Mouse (Mus musculus) ES-CJ7 (cell line): ENCODE measurements around the gene Rfx5.
"Not testable (repeated sequence)": the region's sequence is repeated elsewhere in the genome, so short reads cannot be mapped to it uniquely, and the experiment has no call there.

Experiments used
- DNase-seq: peaks from one replicate; pipeline ENCODE4 v3.0.0; 2011; ENCODE audit warnings: low read depth, low spot score

Gene Rfx5

DNA sequence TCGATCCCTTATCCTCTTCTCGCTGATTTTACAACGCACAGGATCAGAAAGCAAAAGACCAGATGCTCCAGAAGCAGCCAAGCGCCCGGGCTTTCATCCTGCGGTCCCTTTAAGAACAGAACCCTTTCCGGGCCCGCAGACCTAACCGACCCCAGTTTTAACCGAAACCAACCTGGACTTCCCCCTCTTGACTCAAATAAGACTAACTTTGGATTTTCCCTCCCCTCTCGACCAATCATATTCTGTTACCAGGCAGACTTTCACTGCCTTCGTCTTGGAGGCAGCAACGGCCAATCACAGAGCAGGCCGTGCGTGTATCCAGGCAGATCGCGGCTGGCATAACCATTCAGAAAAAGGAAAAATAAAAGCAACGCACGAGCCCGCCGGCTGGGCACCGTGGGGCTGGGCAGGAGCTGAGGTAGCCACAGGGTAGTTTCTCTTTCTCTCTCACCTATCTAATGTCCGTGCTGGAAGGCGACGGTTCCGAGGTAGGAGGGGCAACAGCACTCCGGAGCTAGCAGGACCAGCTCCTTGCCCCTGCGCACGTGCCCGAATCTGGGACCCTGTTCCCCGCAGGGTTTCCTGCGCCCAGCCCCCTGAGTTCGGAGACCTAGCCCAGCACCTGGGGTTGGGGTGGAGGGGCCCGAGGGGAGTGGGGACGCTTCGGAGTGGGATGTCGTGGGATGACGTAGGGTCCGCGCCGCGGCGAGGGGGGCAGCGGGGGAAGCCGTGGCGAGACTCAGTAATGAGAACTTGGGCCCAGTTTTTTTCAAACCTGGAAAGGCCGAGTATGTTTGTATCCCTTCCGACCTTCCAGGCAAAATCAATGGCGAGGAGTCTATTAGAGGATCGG lies at the start of gene Rfx5:
TSS of gene Rfx5 (plus strand) at position 312 of the 853 bp plus-strand sequence.
- DNase-seq, result peak; percentile 98

DNA sequence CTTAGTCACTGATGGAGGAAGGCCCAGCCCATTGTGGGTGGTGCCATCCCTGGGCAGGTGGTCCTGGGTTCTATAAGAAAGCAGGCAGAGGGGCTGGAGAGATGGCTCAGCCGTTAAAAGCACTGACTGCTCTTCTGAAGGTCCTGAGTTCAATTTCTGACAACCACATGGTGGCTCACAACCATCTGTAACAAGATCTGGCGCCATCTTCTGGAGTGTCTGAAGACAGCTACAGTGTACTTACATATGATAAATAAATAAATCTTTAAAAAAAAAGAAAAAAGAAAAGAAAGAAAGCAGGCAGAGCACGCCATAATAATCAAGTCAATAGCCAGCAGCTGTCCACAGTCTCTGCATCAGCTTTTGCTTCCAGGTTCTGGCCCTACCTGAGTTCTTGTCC lies 49.1 kb upstream of the Rfx5 start:
- DNase-seq, result not testable (repeated sequence)

DNA sequence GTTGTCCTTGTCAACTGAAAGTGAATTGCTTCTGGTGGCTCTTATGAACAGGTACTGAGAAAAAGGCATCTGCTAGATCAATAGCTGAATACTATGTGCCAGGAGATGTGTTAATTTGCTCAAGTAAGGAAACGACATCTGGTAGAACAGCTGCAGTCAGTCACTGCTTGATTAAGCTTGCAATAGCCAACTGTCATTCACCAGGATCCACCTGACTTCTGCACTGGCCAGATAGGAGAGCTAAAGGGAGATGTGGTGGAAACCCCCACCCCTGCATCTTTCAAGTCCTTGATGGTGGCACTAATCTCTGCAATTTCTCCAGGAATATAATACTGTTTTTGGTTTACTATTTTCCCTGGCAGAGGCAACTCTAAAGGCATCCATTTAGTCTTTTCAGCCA lies 47.4 kb upstream of the Rfx5 start:
- DNase-seq, result no peak

DNA sequence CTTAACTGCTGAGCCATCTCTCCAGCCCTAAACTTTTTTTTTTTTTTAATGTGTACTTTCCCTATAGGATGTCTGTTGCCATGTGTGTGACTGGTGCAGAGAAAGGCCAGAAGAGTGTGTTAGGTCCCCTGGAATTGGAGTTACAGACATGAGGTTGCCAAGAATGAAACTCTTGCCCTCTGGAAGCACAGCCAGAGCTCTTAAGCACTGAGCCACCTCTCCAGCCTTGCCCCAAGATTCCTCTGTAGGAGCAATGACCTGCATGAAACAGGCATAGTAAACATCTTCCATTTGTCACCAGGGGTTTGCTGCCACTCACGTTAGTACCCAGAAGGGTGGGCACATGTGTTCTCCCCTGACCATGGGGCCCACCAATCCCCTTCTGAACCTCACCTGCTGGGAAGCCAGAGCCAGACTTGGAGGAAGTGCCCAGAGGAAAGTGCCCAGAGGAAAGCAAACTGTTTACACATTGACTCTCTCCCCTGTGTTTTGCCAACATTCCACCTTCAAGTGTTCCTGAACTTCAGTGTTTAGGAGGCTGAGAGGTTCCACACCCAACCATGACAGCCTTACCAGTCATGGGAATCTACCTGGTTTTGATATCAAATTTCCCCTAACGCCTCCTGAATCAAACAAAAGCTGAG lies 42.7 kb upstream of the Rfx5 start:
- DNase-seq, result no peak

DNA sequence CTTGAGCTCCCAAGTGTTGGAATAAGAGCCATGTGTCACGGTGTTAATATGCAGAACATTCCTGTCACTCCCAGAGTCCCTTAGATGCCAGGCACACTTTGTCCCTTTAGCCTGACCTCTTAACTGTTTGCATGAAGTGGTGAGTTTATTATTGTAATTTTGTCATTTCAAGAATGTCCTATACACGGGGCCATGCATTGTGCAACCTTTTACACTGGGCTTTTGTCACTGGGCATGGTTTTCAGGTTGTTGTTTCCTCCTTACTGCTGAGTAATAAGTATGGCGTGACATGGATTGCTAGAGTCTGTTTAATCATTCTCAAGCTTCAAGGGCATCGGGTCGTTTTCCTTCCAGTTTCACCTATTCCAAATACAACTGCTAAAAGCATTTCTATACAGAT lies 40.1 kb upstream of the Rfx5 start:
- no peak for DNase-seq

- DNase-seq, result no peak
These were observed 37.8 kb upstream of the Rfx5 start for GRCm38 (mm10) chr3:94915903-94916741.

- peak; percentile 41 for DNase-seq
These were observed 36.0 kb upstream of the Rfx5 start for GRCm38 (mm10) chr3:94917816-94918361.

DNA sequence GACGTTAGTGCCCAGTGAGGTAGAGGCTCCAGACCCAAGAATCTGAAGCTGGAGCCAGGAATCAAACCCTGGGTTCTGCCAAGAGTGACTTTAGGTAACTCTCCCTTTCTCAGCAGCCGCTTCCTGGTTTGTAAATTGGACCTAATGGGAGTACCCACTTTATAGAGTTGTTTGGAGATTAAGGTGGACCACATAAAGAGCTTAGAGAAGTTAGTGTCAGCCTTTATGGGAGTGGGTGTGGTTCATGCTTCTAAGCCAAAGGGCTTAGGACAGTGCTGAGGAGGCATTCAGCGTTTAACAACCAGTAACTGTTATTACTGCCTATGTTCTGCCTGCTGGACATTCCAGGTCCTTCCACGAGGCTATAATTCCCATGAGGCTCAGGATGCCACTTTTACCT lies 35.0 kb upstream of the Rfx5 start:
- no peak for DNase-seq

DNA sequence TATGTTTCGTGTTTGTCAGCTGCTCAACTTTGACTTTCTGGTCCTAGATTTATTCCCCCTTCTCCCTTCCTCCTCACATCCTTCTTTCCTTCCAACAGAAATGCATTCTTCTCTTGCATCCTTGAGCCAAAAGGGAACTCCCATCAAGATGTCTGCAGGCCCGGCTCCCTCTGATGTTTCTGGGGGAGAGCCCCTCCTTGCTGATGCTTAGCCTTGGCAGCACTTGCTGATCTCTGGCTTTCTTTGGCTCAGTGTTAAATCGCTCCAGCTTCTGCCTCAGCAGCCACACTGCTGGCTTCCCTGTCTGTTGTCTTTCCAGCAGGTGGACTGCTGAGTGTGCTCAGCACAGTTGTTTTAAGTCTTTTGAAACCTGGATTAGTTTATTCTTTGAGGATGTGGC lies 32.8 kb upstream of the Rfx5 start:
- DNase-seq, result no peak

GRCm38 (mm10) chr3:94922333-94922732 lies 31.5 kb upstream of the Rfx5 start:
- no peak for DNase-seq

GRCm38 (mm10) chr3:94924688-94925087 lies 29.2 kb upstream of the Rfx5 start:
- no peak for DNase-seq

DNA sequence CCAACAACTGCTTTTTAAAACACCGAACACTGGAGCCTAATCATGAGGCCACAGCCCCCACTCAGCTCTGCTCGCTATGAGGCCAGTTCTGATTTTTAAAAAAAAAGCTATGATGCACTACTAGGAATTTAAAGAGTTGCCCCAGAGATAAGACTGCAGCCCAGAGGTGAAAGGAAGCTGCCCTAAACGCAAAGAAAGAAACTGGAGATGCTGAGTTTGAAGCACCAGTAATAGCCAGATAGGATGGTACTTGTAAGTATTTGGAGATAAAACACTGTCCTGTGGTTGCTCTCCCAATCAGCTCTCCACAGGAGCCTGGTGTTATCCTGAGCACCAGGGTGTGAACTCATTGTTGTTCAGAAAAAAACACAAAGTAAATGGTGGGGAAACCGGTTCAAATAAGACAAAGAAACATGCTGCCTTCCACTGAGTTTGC lies 27.6 kb upstream of the Rfx5 start:
- not testable (repeated sequence) for DNase-seq

DNA sequence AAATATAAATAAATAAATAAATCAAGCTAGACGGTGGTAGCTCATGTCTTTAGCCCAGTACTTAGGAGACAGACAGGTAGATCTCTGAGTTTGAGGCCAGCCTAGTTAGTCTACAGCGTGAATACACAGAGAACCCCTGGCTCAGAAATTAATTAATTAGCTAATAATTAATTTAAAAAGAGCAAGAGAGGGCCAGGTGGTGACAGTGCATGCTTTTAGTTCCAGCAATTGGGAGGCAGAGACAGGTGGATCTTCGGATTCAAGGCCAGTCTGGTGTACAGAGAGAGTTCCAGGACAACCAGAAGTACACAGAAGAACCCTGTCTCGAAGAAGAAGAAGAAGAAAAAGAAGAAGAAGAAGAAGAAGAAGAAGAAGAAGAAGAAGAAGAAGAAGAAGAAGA lies 24.9 kb upstream of the Rfx5 start:
- not testable (repeated sequence) for DNase-seq

- DNase-seq, result not testable (repeated sequence)
These were observed 23.2 kb upstream of the Rfx5 start for GRCm38 (mm10) chr3:94930386-94931266.

DNA sequence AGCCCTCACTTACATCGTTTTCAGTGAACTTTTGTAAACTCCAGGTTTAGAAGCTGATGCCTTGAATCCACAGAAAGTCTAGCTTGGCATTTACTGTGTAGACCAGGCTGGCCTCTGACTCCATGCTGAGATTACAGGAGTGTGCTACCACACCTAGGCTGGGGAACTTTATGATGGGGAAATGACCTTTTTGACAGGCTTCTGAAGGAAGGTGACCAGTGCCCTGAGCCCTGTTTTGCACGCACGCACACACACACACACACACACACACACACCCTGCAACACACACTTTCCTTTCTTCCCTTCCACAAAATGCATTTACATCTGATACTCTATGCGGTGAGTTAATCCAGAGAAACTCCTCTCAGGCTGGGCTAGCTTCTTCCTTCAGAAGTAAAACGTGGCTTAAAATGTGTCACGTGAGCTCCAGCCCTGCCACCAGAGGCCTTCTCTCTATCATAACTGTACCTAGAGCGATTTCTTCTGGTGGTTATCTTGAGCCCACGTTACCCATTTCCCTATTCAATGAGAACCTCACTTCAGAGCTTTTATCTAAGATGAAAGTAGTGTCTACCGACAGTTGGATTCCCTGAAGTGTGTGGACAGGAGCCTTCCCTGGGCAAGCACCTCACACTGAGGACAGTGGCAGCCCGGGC lies 22.3 kb upstream of the Rfx5 start:
- DNase-seq, result not testable (repeated sequence)

DNA sequence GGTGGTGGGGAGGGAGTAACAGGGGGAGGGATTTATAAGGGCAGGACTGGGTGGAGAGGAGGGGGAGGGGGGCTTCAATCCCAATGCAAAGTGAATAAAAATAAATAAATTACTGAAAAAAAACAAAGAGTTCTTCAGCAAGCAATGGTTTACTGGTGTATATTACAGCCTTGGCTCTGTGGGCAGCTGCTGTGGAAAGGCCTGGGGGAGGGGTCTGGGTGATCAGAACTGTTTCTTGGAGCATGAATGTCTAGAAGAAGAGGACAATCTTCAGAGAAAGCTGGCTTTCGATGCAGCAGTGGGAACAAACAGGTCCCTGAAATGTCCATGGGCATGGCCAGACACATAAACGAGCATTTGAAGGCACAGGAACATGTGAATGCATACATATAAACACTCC lies 21.6 kb upstream of the Rfx5 start:
- DNase-seq, result not testable (repeated sequence)

DNA sequence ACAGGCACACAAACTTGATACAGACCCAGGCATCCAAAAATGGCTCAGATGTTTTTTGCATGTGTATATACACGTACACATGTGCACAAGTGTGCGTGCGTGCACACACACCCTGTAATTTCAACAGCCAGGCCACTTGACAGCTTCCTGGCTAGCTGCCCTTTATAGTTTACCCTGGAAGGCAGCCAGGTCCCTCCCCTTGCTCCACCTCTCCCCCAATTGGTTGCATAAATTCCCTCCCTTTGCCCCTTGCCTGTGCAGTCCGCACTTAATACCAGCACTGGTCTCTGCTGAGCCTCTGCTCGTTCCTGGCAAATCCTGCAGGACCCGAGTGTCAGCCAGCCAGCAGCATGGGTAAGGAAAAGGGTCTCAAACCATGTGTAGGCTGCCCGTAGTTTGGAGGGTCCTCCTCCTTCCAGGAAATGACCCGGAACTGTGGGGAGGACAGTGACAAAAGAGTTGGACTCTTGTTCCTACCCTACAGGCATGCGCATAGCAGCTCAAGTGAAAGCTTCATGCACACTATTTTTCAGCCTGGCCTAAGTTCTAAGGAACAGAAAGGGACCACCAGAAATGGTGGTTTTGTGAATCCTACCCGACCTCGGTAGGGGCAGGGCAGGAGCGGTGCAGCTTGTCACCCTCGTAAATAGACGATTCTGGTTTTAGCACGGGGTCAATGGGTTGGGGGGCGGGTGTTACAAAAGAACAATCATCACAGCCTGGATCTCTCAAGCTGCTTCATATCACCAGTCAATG lies 20.9 kb upstream of the Rfx5 start, which contains the start of gene Selenbp1:
TSS of gene Selenbp1 (plus strand) at position 248 of the 756 bp plus-strand sequence.
- DNase-seq, result no peak

- not testable (repeated sequence) for DNase-seq
These were observed 20.3 kb upstream of the Rfx5 start for GRCm38 (mm10) chr3:94933604-94934003.

DNA sequence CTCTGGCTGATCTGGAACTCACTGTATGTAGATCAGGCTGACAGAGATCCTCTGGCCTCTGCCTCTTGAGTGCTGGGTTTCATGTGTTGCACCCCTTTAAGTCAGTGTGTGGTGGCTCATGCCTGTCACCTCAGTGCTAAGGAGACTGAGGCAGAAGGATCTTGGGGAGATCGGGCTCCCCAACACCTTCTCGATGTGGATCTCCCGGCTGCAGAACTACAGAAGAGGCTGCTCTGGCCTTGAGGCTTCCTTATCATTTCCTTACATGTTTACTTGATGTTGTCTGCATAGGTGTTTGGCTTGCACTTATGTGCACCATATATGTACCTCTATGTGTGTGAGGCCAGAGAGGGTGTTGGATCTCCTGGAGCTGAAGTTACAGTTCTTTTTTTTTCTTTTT lies 19.3 kb upstream of the Rfx5 start:
- DNase-seq, result not testable (repeated sequence)
